14 mouse cellular contexts compared by ENCODE assay signal in the genomic region with DNA sequence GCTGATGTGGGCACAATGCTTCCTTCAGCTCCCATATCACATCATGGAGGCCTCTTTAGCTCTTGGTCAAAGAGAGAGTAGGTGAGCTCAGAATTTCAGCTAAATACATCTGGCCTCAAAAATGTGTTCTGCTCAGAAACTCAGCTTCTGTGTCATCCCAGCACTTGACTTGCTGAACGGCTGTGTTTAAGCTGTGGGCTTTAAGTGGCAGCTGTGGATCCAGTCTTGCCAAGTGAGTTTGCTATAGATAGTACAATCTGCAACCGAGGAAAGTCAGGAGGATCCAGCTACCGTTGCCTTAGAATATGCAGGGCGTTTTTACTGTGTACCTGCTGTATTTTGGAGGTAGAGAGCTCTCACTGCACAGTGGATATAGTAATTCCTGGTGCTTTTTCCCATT. TPM values are rescaled to one million over a fixed set of nuclear protein-coding genes. Genes with fewer than 3 reads are reported as not detected.
DNase-seq lines count a peak whose midpoint lies in the region; ATAC-seq and TF ChIP-seq lines count a peak whose summit lies in the region.
"Had no signal": no experiment of that assay in that cellular context is flagged by ENCODE, and none has a peak within 500 bp of the region (broad histone marks: within the 10 kb centered on the region; RNA-seq: fewer than 3 reads in every experiment).

No protein-coding gene starts in this region.

- no peak for TF ChIP-seq EP300 in stomach, postnatal 0 days (optimal IDR thresholded peaks at IDR 0.05)

- H3K4me1 ChIP-seq in stomach, embryonic 16.5 days (ENCODE audit: control insufficient read depth, insufficient read depth, low read length) = peaks cover 8% of the 10 kb centered on the region; the same call in 1 of the 2 replicates
- H3K4me1 ChIP-seq in stomach, postnatal 0 days (replicated peaks; ENCODE audit: control insufficient read depth, insufficient read depth) = no peaks in the 10 kb centered on the region

- DNase-seq in gastrocnemius, adult 2 months = no peak
- DNase-seq in gastrocnemius, adult 8-10 months (ENCODE audit: low spot score in 2 of 2) = no peak
- peak; percentile 49 for DNase-seq in layer of hippocampus, adult 9-11 months
- DNase-seq in layer of hippocampus, postnatal 36 days = no peak
- no peak for DNase-seq in stomach, postnatal 0 days (ENCODE audit: low spot score)
- no peak for DNase-seq in embryo, embryonic 10 days (ENCODE audit: low spot score)
- DNase-seq: adrenal gland, postnatal 36 days; heart, adult 11 months had no signal

- H3K27ac ChIP-seq in gastrocnemius, adult 2 months = peak overlapping the region; percentile 71
- H3K27ac ChIP-seq in stomach, embryonic 16.5 days (ENCODE audit: low read length) = peak overlapping the region; percentile 24; the same call in 1 of the 2 replicates
- no peak overlapping the region for H3K27ac ChIP-seq in stomach, postnatal 0 days (replicated peaks)
- H3K27ac ChIP-seq: embryonic facial prominence, embryonic 13.5 days; forebrain, embryonic 13.5 days; hindbrain, embryonic 14.5 days; liver, embryonic 14.5 days; neural tube, embryonic 13.5 days had no signal

- H3K4me2 ChIP-seq in stomach, embryonic 16.5 days (ENCODE audit: low read depth, low read length) = no peak overlapping the region
- no peak overlapping the region for H3K4me2 ChIP-seq in stomach, postnatal 0 days (replicated peaks; ENCODE audit: low read depth)
- H3K4me2 ChIP-seq: embryonic facial prominence, embryonic 13.5 days; forebrain, embryonic 13.5 days; hindbrain, embryonic 14.5 days; neural tube, embryonic 13.5 days had no signal

- no peak for TF ChIP-seq CTCF in gastrocnemius, adult 2 months (IDR thresholded peaks at IDR 0.05)
- no peak for TF ChIP-seq CTCF in stomach, postnatal 0 days (IDR thresholded peaks at IDR 0.05; ENCODE audit: low read depth)

- H3K9ac ChIP-seq in stomach, embryonic 16.5 days (ENCODE audit: low read length) = no peak overlapping the region; the same call in 1 of the 2 replicates
- no peak overlapping the region for H3K9ac ChIP-seq in stomach, postnatal 0 days (ENCODE audit: low read length)
- H3K9ac ChIP-seq: embryonic facial prominence, embryonic 13.5 days; forebrain, embryonic 13.5 days; hindbrain, embryonic 14.5 days; liver, embryonic 14.5 days; neural tube, embryonic 13.5 days had no signal

- H3K4me3 ChIP-seq in gastrocnemius, adult 2 months = peak overlapping the region; percentile 21; the same call in 1 of the 2 replicates
- H3K4me3 ChIP-seq in stomach, embryonic 16.5 days (replicated peaks; ENCODE audit: low read length) = no peak overlapping the region
- H3K4me3 ChIP-seq in stomach, postnatal 0 days (ENCODE audit: low read depth, low read length) = no peak overlapping the region
- H3K4me3 ChIP-seq: embryonic facial prominence, embryonic 13.5 days; forebrain, embryonic 13.5 days; neural tube, embryonic 13.5 days had no signal

- peaks cover 43% of the 10 kb centered on the region for H3K36me3 ChIP-seq in stomach, embryonic 16.5 days (ENCODE audit: control insufficient read depth, insufficient read depth, low read length)
- peaks cover 43% of the 10 kb centered on the region for H3K36me3 ChIP-seq in stomach, postnatal 0 days (ENCODE audit: control insufficient read depth, insufficient read depth, low read length)

- intact Hi-C loops in gastrocnemius, adult 2 months (cut with DNase I) = no loop called here

- 70% methylated on average over 4 of the region's 4 CpGs for WGBS in stomach, embryonic 16.5 days
- WGBS in stomach, postnatal 0 days = 46% methylated on average over 4 of the region's 4 CpGs

- no peak for ATAC-seq in stomach, embryonic 16.5 days (ENCODE audit: insufficient read depth, low FRiP score)
- ATAC-seq in stomach, postnatal 0 days (ENCODE audit: low FRiP score, low TSS enrichment) = no peak
- ATAC-seq: forebrain, embryonic 13.5 days had no signal

- no peaks in the 10 kb centered on the region for H3K27me3 ChIP-seq in stomach, embryonic 16.5 days (ENCODE audit: control insufficient read depth, insufficient read depth, low read length)
- no peaks in the 10 kb centered on the region for H3K27me3 ChIP-seq in stomach, postnatal 0 days (ENCODE audit: control insufficient read depth, insufficient read depth, low read length)
- H3K27me3 ChIP-seq: embryonic facial prominence, embryonic 13.5 days; forebrain, embryonic 13.5 days; neural tube, embryonic 13.5 days had no signal

- no peaks in the 10 kb centered on the region for H3K9me3 ChIP-seq in stomach, embryonic 16.5 days (replicated peaks; ENCODE audit: control insufficient read depth, low read length)
- no peaks in the 10 kb centered on the region for H3K9me3 ChIP-seq in stomach, postnatal 0 days (ENCODE audit: control insufficient read depth, low read length)
- H3K9me3 ChIP-seq: embryonic facial prominence, embryonic 13.5 days; forebrain, embryonic 13.5 days; neural tube, embryonic 13.5 days had no signal

RNA-seq across cellular contexts. Expression of a gene that starts 13.7 kb away (rescaled TPM):
- total RNA-seq in gastrocnemius, adult 2 months (2021) = 10 to 100 TPM; 11.9 to 17.2 TPM
- total RNA-seq in gastrocnemius, adult 8-10 months (2022) = 10 to 100 TPM; 13.0 to 22.3 (median 19.2) TPM
- 10 to 100 TPM; 52.1 to 54.1 TPM for total RNA-seq in layer of hippocampus, postnatal 36 days (2021)
- 26.1 and 26.5 TPM in 2 replicates for polyA plus RNA-seq in stomach, embryonic 16.5 days (2015; fragmentation: Nextera tagmentation; extraction: Ambion mirVana)
- polyA plus RNA-seq in stomach, postnatal 0 days (2015; fragmentation: Nextera tagmentation; extraction: Ambion mirVana) = 12.2 and 14.1 TPM in 2 replicates

RNA-seq across cellular contexts. Expression of a gene that starts 27.8 kb away (rescaled TPM):
- 10 to 100 TPM; 17.7 to 21.7 TPM for total RNA-seq in gastrocnemius, adult 2 months (2021)
- 10 to 100 TPM; 28.3 to 39.0 (median 36.6) TPM for total RNA-seq in gastrocnemius, adult 8-10 months (2022)
- total RNA-seq in layer of hippocampus, postnatal 36 days (2021) = 10 to 100 TPM; 40.5 to 45.6 TPM
- 9.4 and 11.8 TPM in 2 replicates for polyA plus RNA-seq in stomach, embryonic 16.5 days (2015; fragmentation: Nextera tagmentation; extraction: Ambion mirVana)
- polyA plus RNA-seq in stomach, postnatal 0 days (2015; fragmentation: Nextera tagmentation; extraction: Ambion mirVana) = 8.9 and 9.0 TPM in 2 replicates

RNA-seq across cellular contexts. Expression of a gene that starts 36.2 kb away (rescaled TPM):
- 10 to 100 TPM; 44.1 to 45.0 TPM for total RNA-seq in gastrocnemius, adult 2 months (2021)
- 10 to 100 TPM; 42.1 to 48.9 (median 44.3) TPM for total RNA-seq in gastrocnemius, adult 8-10 months (2022)
- 100 to 1,000 TPM in 1 of 2 experiments, 10 to 100 TPM in 1; 96.5 to 101 TPM for total RNA-seq in layer of hippocampus, postnatal 36 days (2021)
- 193 and 213 TPM in 2 replicates for polyA plus RNA-seq in stomach, embryonic 16.5 days (2015; fragmentation: Nextera tagmentation; extraction: Ambion mirVana)
- polyA plus RNA-seq in stomach, postnatal 0 days (2015; fragmentation: Nextera tagmentation; extraction: Ambion mirVana) = 103 and 109 TPM in 2 replicates
